Mouse (Mus musculus) gastrocnemius, adult 2 months (tissue): ENCODE measurements around the gene Tnfsf9. TPM values are rescaled to one million over a fixed set of nuclear protein-coding genes. Genes with fewer than 3 reads are reported as not detected.

Experiments
- DNase-seq: peaks from one replicate; pipeline ENCODE4 v3.0.0; 2022
- H3K27ac ChIP-seq: fragments of 200-600 bp; 2 replicates; pipeline ENCODE4 v1.8.1; 2022; ENCODE audit warnings: mild to moderate bottlenecking
- H3K4me3 ChIP-seq: fragments of 200-600 bp; 2 replicates; pipeline ENCODE4 v1.8.1; 2022; ENCODE audit warnings: mild to moderate bottlenecking, moderate library complexity
- CTCF ChIP-seq: fragments of 200-600 bp; IDR thresholded peaks from 2 replicates; pipeline ENCODE4 v1.8.1; 2022; ENCODE audit warnings: antibody characterized with exemption, mild to moderate bottlenecking, moderate library complexity
- intact Hi-C: fragments of 180-260 bp; cut with DNase I; formaldehyde crosslinking; loops from one replicate; pipeline ENCODE4 v1.15.1; 2025
- long read RNA-seq, 2 experiments: library from polyadenylated mRNA; stranded (forward); transcript quantifications; one replicate each; pipeline ENCODE4 v2.0.0; 2021
- total RNA-seq, 2 experiments: library from RNA; stranded (reverse); gene quantifications; 2 replicates each; pipeline ENCODE4 v1.2.3; 2021

The Tnfsf9 gene
- total RNA-seq: under 1 TPM; 0.47 to 0.61 TPM
- long read RNA-seq, experiment 1: 0 reads
- long read RNA-seq, experiment 2, partial matches to known transcripts: 0 of 1 reads
- long read RNA-seq, experiment 2, other reads (novel, unspliced or antisense): 0 of 1 reads

DNA sequence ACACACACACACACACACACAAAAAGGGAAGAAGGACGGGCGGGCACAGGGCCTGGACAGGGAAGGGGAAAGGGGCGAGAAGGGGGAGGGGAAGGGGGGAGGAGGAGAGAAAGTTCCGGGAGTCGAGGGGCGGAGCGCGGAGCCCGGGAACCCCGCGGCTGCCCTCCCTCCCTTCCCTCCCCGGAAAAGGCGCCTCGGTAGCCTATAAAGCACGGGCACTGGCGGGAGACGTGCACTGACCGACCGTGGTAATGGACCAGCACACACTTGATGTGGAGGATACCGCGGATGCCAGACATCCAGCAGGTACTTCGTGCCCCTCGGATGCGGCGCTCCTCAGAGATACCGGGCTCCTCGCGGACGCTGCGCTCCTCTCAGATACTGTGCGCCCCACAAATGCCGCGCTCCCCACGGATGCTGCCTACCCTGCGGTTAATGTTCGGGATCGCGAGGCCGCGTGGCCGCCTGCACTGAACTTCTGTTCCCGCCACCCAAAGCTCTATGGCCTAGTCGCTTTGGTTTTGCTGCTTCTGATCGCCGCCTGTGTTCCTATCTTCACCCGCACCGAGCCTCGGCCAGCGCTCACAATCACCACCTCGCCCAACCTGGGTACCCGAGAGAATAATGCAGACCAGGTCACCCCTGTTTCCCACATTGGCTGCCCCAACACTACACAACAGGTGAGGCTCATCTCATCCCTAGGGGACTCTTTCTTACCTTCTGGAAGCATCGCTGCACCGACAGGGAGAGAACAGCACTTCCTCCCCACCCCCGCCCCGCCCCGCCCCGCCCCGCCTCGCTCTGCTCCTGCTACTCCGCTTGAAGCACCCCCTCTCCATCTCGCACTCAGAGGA lies at the start of gene Tnfsf9:
TSS of gene Tnfsf9 (plus strand) at position 145 of the 854 bp plus-strand sequence.
- intact Hi-C loops: no loop called here
- Histone ChIP-seq H3K27ac (peak within 1 kb of the TSS; percentile 72), H3K4me3 (peak within 1 kb of the TSS; percentile 72)
- peak; percentile 63 for DNase-seq
- TF ChIP-seq CTCF: no peak

DNA sequence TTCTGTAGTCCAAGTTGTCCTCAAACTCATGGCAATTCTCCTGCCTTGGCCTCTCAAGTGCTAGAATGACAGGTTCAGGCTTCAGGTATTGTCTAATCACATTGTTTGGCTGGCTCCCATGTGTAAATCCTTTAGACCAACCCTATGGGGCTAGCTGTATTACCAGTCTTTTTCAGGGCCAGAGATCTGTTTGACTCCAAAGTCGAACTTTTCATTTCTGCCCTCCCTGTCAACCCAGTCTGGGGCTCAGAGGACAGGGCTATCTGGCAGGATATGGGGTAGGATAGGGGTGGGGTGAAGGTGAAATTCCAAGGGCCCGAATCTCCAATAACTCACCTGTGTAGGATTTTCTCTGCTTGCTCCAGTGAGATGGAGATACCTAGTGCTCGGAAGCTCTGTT lies 48.9 kb upstream of the Tnfsf9 start:
- no peak for DNase-seq
- intact Hi-C loops: loop anchor here (5.0 to 10.0 kb wide), 2 partner anchors 219 to 224 kb away; partner anchors contain the start of genes Rfx2 and Vav1
- H3K27ac ChIP-seq: no peak overlapping the region
- H3K4me3 ChIP-seq: no peak overlapping the region
- TF ChIP-seq CTCF: no peak

DNA sequence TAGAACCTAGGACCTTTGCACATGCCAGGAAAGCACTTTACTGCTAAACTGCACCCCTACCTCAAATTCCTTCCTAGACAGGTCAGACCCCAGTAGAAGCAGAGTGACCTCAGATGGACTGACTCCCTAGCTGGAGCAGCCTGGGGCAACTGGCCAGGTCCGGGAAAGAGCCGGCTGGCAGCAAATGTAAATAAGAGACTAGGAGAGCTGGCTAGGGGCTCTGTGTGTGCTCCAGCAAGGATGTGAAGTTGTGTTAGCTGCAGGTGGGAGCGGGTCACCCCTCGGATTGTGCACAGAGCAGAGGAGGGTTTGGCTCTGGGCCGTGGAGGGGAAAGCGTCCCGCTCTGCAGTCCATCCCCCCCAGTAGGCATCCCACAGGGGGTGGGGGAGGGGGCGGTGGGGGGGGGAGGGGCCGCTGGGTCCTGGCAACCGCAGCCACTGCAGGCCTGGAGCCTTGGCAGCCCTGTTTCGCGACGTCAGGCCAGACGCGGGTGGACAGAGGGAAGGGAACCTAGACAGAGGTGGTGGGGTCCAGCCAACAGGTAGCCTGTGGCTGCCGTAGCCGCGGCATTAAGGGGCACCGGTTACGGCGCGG lies 46.1 kb upstream of the Tnfsf9 start, which contains the start of gene Crb3:
TSS of gene Crb3 (plus strand) at position 215 of the 595 bp plus-strand sequence.
- peak within 1 kb of the TSS; percentile 89 for H3K4me3 ChIP-seq
- DNase-seq: peak; percentile 69
- intact Hi-C loops: loop anchor here (2.0 to 10.0 kb wide), 3 partner anchors 26 to 227 kb away; partner anchors contain the start of genes Rfx2 and Vav1
- TF ChIP-seq CTCF: no peak
- peak within 1 kb of the TSS; percentile 87 for H3K27ac ChIP-seq

DNA sequence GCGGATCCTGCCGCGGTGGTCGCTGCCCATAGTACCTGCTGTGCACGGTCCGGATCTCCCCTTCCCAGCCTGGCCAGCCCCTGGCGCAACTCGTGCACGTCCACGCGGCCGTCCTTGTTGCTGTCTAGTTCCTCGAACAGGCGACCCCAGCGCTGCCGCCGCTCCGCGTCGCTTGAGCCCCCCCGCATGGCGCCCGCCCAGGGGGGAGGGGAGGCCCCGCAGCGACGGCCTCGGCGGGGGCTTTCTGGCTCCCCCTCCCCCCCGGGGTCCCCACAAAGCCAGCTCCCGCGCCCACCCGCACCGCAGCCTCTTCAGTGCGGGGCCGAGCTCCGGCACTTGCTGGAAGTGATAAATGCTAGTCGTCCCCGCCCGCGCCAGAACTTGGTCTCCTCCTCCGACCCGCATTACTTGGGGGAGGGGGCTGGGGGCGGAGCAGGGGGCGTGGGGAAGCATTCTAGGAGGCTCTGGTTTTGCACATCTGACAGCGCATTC lies 45.6 kb upstream of the Tnfsf9 start, which contains the start of gene Slc25a23:
TSS of gene Slc25a23 (minus strand) at position 378 of the 492 bp plus-strand sequence.
- Histone ChIP-seq H3K27ac (peak within 1 kb of the TSS; percentile 87), H3K4me3 (peak within 1 kb of the TSS; percentile 89)
- DNase-seq: peak; percentile 84
- TF ChIP-seq CTCF: no peak
- intact Hi-C loops: loop anchor here (2.0 to 10.0 kb wide), 3 partner anchors 27 to 227 kb away; partner anchors contain the start of genes Rfx2 and Vav1

DNA sequence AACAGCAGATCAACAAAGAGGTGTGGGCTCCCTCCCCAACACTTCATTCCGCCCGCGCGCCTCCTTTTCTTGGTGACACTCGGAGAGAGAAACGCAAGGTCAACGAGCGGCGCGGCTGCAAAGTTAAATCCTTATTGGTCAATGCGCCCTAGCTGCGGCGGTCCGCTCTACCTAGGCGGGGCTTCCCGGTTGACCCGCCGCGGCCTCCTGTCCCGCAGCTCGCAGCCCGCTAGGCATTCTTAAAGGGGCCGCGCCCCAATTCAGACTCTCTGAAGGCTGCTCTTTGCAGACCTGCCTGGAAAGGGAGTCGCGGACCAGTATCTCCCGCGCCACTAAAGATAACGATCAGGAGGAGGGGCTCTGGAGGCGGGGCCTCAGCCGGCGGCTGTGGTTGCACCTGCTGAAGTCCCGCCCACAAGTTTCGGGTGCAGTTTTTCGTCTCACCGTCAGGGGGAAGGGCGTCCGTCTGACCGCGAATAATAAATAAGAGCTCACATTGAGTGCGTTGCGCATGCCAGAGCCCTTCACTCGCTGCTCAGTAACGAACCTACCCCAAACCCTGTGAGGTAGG lies 44.8 kb upstream of the Tnfsf9 start:
- intact Hi-C loops: loop anchor here (2.0 kb wide), 1 partner anchor 106 kb away; no protein-coding TSS in a partner anchor
- H3K27ac ChIP-seq: peak overlapping the region; percentile 87

DNA sequence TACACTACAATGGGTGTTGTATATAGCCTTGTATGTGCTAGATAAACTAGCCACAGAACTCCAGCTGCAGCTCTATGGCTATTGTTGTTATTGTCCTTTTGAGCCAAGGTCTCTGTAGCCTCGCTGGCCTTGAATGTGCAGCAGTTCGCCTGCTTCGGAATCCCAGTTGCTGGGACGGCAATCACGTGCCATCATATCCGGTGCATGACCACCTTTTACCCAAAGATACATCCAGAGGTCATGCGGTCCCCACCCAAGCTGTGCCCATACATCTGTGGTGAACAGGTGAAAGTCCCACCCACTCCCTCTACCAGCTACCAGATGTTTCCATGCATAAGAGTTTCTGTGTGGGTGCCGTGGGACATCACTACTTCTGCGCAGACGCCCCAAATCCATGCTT lies 44.1 kb upstream of the Tnfsf9 start:
- H3K4me3 ChIP-seq: peak overlapping the region; percentile 89

More for the DNA sequence above, 44.8 kb upstream of the Tnfsf9 start:
- peak; percentile 97 for DNase-seq
- TF ChIP-seq CTCF: peak; percentile 82
- H3K4me3 ChIP-seq: peak overlapping the region; percentile 89

DNA sequence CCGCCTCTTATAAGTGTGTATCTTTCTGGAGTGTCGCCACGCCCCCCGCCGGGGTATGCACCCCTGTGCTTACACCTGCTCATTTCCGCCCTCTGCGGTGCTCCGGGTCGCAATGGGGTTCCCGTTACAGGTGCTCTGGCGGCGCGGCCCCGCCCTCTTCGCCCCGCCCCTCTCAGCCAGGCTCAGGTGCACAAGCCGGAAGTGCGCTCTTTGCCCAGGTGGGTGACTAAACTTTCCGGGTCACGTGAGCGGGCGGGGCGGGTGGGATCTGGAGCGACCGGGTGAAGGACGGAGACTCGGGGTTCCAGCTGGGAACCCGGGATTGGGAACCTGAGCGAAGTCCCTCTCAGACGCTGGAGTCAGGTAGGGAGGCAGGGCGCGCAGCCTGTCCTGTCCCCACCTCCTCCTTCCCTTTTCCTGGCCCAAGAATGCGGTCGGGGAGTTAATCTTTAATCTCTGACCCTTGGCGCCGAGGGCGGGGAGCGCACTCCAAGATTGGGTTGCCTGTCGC lies 43.1 kb upstream of the Tnfsf9 start:
- no peak overlapping the region for H3K27ac ChIP-seq
- peak overlapping the region; percentile 61 for H3K4me3 ChIP-seq
- peak; percentile 32 for DNase-seq
- TF ChIP-seq CTCF: no peak
- intact Hi-C loops: no loop called here

More for the DNA sequence above, 44.1 kb upstream of the Tnfsf9 start:
- intact Hi-C loops: loop anchor here (2.0 kb wide), 1 partner anchor 106 kb away; no protein-coding TSS in a partner anchor
- no peak overlapping the region for H3K27ac ChIP-seq
- no peak for TF ChIP-seq CTCF
- no peak for DNase-seq

DNA sequence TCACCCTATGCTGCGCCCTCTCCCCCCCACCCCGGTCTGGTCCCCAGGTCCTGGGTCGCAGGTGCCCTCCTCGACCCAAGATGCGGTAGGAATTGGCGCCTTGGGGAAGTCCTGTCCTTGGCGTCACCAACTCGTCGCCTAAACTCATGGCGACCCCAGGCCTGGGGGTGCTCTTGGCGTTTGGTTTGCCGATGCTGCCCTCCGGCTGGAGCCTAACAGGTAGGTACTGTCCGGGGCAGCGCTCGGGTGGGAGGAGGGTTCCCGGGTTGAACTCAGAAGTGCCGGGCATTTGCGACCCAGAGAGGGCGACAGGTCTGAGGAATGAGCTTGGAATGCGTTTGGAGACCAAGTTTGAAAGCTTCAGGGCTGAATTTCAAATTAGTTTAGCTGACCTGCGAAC lies 42.6 kb upstream of the Tnfsf9 start:
- no peak for DNase-seq
- intact Hi-C loops: no loop called here
- peak overlapping the region; percentile 61 for H3K4me3 ChIP-seq
- H3K27ac ChIP-seq: no peak overlapping the region
- no peak for TF ChIP-seq CTCF

DNA sequence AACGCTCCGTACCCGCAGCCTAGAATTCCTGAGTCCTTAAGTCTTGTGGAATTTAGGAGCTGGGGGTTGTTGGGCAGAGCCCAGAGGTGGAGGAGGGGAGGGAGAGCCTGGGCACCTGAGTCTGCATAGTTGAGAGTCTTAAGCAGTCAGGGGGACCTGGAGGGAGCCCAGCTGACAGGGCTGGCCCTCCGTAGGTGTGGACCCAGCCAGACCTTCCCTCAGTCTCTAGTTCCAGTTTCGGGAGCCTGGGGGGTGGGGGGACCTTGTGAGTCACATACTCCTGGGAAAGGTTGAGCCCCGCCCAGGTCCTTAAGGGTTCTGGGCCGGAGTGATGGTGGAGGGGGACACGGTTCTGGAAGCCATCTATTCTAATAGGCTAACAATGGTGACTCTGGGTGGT lies 42.1 kb upstream of the Tnfsf9 start:
- intact Hi-C loops: no loop called here
- no peak overlapping the region for H3K4me3 ChIP-seq
- H3K27ac ChIP-seq: no peak overlapping the region
- no peak for TF ChIP-seq CTCF
- DNase-seq: no peak

DNA sequence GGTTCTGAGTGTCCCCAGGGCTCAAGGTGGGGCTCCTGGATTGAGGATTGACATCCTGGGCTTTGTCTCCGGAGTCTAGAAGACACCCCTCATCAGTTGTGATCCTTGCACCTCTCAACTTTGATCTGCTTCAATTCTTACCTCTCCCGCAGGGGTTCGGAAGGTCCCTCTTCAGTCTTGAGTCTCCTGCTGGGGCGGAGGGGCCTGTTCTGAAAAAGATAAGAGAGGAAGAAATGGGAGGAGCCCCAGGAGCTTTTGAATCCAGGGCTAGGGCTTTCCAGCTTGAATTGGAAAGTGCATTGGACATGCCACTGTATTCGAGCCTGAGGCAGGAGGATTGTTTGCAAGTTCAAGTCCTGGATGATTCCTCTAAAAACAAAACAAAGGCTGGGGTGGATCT lies 38.2 kb upstream of the Tnfsf9 start:
- no peak for DNase-seq
- Histone ChIP-seq H3K4me3 (no peak overlapping the region), H3K27ac (no peak overlapping the region)
- TF ChIP-seq CTCF: no peak
- intact Hi-C loops: no loop called here

DNA sequence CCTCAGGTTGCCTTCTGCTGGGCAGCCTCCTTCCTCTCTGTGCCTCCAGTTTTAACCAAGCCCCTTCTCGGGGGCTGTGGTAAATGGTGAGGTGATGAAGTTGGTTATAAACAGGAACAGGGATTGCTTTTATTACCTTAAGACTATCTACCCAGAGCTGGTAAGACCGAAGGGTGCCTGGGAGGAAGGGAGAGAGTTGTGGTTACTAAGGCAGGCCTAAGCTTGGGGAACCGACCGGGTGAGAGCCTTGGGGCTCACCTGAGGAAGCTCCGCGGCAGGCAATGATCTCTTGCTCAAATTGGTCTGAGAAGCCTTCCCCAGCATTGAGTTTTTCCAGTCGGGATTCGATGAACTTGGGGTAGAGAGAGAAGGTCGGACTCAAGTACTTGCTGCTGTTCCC lies 34.9 kb upstream of the Tnfsf9 start:
- Histone ChIP-seq H3K4me3 (no peak overlapping the region), H3K27ac (no peak overlapping the region)
- TF ChIP-seq CTCF: no peak
- DNase-seq: no peak
- intact Hi-C loops: no loop called here

DNA sequence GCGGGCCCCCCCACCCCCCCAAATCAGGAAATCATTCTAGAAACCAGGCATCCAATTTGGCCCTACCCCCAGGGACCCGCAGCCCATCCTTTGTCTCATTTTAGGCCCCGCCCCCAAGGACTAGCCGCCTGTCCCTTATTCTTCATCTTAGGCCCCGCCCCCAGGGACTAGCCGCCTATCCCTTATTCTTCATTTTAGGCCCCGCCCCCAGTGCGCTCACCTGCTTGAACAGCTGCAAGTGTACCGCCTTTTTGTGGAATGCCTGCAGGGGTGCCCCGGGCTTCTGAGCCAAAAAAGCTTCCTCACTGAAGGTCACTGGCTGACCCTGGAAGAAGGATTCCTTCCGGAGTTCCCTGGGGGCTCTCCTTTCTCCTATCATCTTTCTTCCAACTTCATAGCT lies 34.4 kb upstream of the Tnfsf9 start:
- H3K27ac ChIP-seq: no peak overlapping the region
- no peak for TF ChIP-seq CTCF
- intact Hi-C loops: no loop called here
- no peak overlapping the region for H3K4me3 ChIP-seq
- no peak for DNase-seq
